Mouse (Mus musculus) ES-E14 (cell line): ENCODE results near the gene Gm960.

Source experiments
- CHD2 ChIP-seq: IDR thresholded peaks from 2 replicates; pipeline ENCODE4 v1.6.1; 2014; ENCODE audit warnings: mild to moderate bottlenecking, low read depth, low read length, inconsistent platforms
- HCFC1 ChIP-seq: IDR thresholded peaks from 2 replicates; pipeline ENCODE4 v1.6.1; 2012; ENCODE audit warnings: low read length, inconsistent platforms, borderline replicate concordance; ENCODE audit not compliant: insufficient read depth
- MAFK ChIP-seq: IDR thresholded peaks from 2 replicates; pipeline ENCODE4 v1.6.1; 2014; ENCODE audit warnings: mild to moderate bottlenecking, low read depth, low read length, inconsistent platforms; ENCODE audit not compliant: insufficient read depth
- ZC3H11A ChIP-seq: IDR thresholded peaks from 2 replicates; pipeline ENCODE4 v1.6.1; 2012; ENCODE audit warnings: low read depth, mild to moderate bottlenecking, inconsistent platforms, low read length, borderline replicate concordance
- ZNF384 ChIP-seq: IDR thresholded peaks from 2 replicates; pipeline ENCODE4 v1.6.1; 2012; ENCODE audit warnings: low read depth, low read length, inconsistent platforms

DNA sequence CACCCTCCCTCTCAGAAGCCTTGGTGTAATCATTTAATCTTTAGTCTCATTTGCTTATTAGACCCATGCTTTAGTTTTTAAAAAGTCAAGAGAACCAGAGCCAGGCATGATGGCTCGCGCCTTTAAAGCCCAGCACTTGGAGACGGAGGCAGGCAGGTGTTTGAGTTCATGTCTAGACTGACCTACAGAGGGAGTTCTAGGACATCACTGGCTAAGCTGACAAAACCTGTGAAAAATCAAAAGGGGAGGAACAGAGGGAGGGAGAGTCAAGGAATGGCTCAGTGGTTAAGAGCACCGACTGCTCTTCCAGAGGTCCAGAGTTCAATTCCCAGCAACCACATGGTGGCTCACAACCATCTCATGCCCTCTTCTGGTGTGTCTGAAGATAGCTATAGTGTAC is 62.5 kb downstream of the Gm960 start:
- TF ChIP-seq MAFK (no peak), HCFC1 (no peak), ZC3H11A (no peak), CHD2 (no peak), ZNF384 (no peak)
